Mouse (Mus musculus) hindbrain, embryonic 16.5 days (tissue): ENCODE data around the gene Usp20. TPM values are rescaled to one million over a fixed set of nuclear protein-coding genes. Genes with fewer than 3 reads are reported as not detected.
"Not testable (repeated sequence)": the region's sequence is repeated elsewhere in the genome, so short reads cannot be mapped to it uniquely, and the experiment has no call there.

ENCODE experiments used
- ATAC-seq: fragments of 200-750 bp; cut with Nextera tagmentation; 2 replicates; pipeline ENCODE4 v1.8.0; 2017; ENCODE audit warnings: moderate TSS enrichment, moderate library complexity
- H3K27ac ChIP-seq: fragments of 300-500 bp; sonication (generic); 2 replicates; pipeline ENCODE4 v1.5.1; 2014; ENCODE audit warnings: low read depth, mild to moderate bottlenecking, control low read depth, low read length, moderate library complexity
- H3K27me3 ChIP-seq: fragments of 300-500 bp; sonication (generic); replicated peaks from 2 replicates; pipeline ENCODE4 v1.6.1; 2014; ENCODE audit warnings: low read length; ENCODE audit not compliant: control insufficient read depth, insufficient read depth
- H3K36me3 ChIP-seq: fragments of 300-500 bp; sonication (generic); 2 replicates; pipeline ENCODE4 v1.6.1; 2014; ENCODE audit warnings: mild to moderate bottlenecking, low read length, moderate library complexity, mixed read lengths; ENCODE audit not compliant: control insufficient read depth, insufficient read depth
- H3K4me1 ChIP-seq: fragments of 300-500 bp; sonication (generic); 2 replicates; pipeline ENCODE4 v1.6.1; 2014; ENCODE audit warnings: low read depth, low read length; ENCODE audit not compliant: control insufficient read depth, insufficient read depth
- H3K4me2 ChIP-seq: fragments of 300-500 bp; sonication (generic); 2 replicates; pipeline ENCODE4 v1.6.1; 2014; ENCODE audit warnings: mild to moderate bottlenecking, low read length, control low read depth, moderate library complexity
- H3K4me3 ChIP-seq: fragments of 300-500 bp; sonication (generic); 2 replicates; pipeline ENCODE4 v1.5.1; 2014; ENCODE audit warnings: mild to moderate bottlenecking, low read length, control low read depth, moderate library complexity
- H3K9ac ChIP-seq: fragments of 300-500 bp; sonication (generic); 2 replicates; pipeline ENCODE4 v1.6.1; 2014; ENCODE audit warnings: low read depth, mild to moderate bottlenecking, control low read depth, low read length, moderate library complexity
- H3K9me3 ChIP-seq: fragments of 300-500 bp; sonication (generic); 2 replicates; pipeline ENCODE4 v1.6.1; 2014; ENCODE audit warnings: mild to moderate bottlenecking, low read length, moderate library complexity; ENCODE audit not compliant: control insufficient read depth
- WGBS: fragments of 180-500 bp; shearing (Covaris S2); extraction: QIAGEN DNeasy Blood & Tissue Kit; methylation state at CpG from one replicate; pipeline ENCODE4 v1.1.7; 2014; 5-methylcytosine and 5-hydroxymethylcytosine counted together
- polyA plus RNA-seq: library from polyadenylated mRNA; unstranded; fragments of >200 nt; fragmentation: Nextera tagmentation; extraction: Ambion mirVana; gene quantifications from 2 replicates; pipeline ENCODE4 v1.2.1, GENCODE M21; 2015

Gene Usp20
- polyA plus RNA-seq, result 42.9 and 53.2 TPM in 2 replicates

GRCm38 (mm10) chr2:30981790-30982513 is at the start of gene Usp20, which contains the start of gene BC005624:
Gene Usp20, plus strand, starts transcription at chr2:30982279.
Gene BC005624, minus strand, starts transcription at chr2:30982201.
- under 1% methylated on average over 66 of the region's 66 CpGs for WGBS
- Histone ChIP-seq H3K4me3 (peak within 1 kb of the TSS; percentile 76), H3K9me3 (no peaks in the 10 kb centered on the region), H3K27me3 (no peaks in the 10 kb centered on the region), H3K9ac (peak within 1 kb of the TSS; percentile 76), H3K36me3 (peaks cover 13% of the 10 kb centered on the region), H3K4me2 (peak within 1 kb of the TSS; percentile 68), H3K27ac (peak within 1 kb of the TSS; percentile 76), H3K4me1 (peaks cover 19% of the 10 kb centered on the region)
- ATAC-seq, result peak; percentile 99

DNA sequence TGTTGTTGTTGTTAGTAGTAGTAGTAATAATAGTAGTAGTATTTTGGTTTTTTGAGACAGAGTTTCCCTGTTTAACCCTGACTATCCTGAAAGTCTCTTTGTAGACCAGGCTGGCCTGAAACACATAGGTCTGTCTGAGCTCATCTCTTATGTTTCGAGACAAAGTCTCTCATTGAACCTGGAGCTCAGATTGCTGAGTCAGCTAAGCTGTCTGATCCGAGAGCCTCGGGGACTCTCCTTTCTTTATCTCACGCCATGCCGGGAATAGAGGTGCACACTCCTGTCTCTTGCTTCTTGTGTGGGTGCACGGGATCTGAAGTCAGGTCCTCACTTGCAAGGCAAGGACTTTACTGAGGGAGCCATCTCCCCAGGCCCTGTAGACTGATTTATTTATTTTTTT is 49.0 kb upstream of the Usp20 start:
- H3K36me3 ChIP-seq, result no peaks in the 10 kb centered on the region
- no peaks in the 10 kb centered on the region for H3K9me3 ChIP-seq
- H3K27ac ChIP-seq, result no peak overlapping the region
- ATAC-seq, result no peak
- peaks cover 4% of the 10 kb centered on the region for H3K4me1 ChIP-seq
- H3K9ac ChIP-seq, result no peak overlapping the region
- WGBS, result 66% methylated on average over 6 of the region's 6 CpGs
- H3K27me3 ChIP-seq, result no peaks in the 10 kb centered on the region
- no peak overlapping the region for H3K4me2 ChIP-seq
- H3K4me3 ChIP-seq, result no peak overlapping the region

DNA sequence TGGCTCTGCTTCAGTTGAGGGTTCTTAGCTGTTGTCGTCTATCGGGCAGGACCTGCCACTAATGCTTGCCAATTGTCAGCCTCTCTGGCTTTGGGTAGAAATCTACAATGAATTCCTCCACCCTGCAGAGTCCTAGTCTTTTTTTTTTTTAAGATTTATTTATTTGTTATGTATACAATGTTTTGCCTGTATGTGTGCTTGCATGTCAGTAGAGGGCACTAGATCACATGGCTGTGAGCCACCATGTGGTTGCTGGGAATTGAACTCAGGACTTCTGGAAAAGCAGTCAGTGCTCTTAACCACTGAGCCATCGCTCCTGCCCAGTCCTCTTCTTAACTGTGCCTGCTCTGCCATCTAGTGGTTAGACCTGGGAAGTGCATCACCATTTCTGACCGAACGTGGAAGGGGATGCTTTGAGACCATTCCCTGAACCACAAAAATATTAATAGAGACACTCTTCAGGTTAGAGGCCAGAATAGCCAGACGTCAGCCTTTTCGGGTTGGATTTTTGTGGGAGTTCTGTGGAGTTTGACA is 48.1 kb upstream of the Usp20 start:
- Histone ChIP-seq H3K9me3 (no peaks in the 10 kb centered on the region), H3K27me3 (no peaks in the 10 kb centered on the region), H3K9ac (no peak overlapping the region), H3K4me1 (peaks cover 4% of the 10 kb centered on the region), H3K4me2 (no peak overlapping the region), H3K27ac (no peak overlapping the region), H3K4me3 (no peak overlapping the region), H3K36me3 (no peaks in the 10 kb centered on the region)
- ATAC-seq, result no peak
- 24% methylated on average over 7 of the region's 7 CpGs for WGBS

GRCm38 (mm10) chr2:30936808-30937207 is 45.3 kb upstream of the Usp20 start:
- Histone ChIP-seq H3K9me3 (no peaks in the 10 kb centered on the region), H3K27me3 (no peaks in the 10 kb centered on the region), H3K27ac (no peak overlapping the region), H3K9ac (no peak overlapping the region), H3K36me3 (no peaks in the 10 kb centered on the region), H3K4me3 (no peak overlapping the region), H3K4me1 (no peaks in the 10 kb centered on the region), H3K4me2 (no peak overlapping the region)
- no peak for ATAC-seq
- WGBS, result 74% methylated on average over 3 of the region's 3 CpGs

GRCm38 (mm10) chr2:30937731-30938130 is 44.3 kb upstream of the Usp20 start:
- 80% methylated on average over 8 of the region's 8 CpGs for WGBS
- H3K4me1 ChIP-seq, result no peaks in the 10 kb centered on the region
- ATAC-seq, result no peak

GRCm38 (mm10) chr2:30938574-30938991 is 43.5 kb upstream of the Usp20 start:
- no peak for ATAC-seq
- Histone ChIP-seq H3K27ac (no peak overlapping the region), H3K4me3 (no peak overlapping the region), H3K36me3 (no peaks in the 10 kb centered on the region), H3K9ac (no peak overlapping the region), H3K27me3 (no peaks in the 10 kb centered on the region), H3K9me3 (no peaks in the 10 kb centered on the region), H3K4me2 (no peak overlapping the region), H3K4me1 (no peaks in the 10 kb centered on the region)
- 53% methylated on average over 4 of the region's 4 CpGs for WGBS

More at GRCm38 (mm10) chr2:30937731-30938130, 44.3 kb upstream of the Usp20 start:
- Histone ChIP-seq H3K9me3 (no peaks in the 10 kb centered on the region), H3K36me3 (no peaks in the 10 kb centered on the region), H3K4me3 (no peak overlapping the region), H3K4me2 (no peak overlapping the region), H3K27me3 (no peaks in the 10 kb centered on the region), H3K9ac (no peak overlapping the region), H3K27ac (no peak overlapping the region)

- Histone ChIP-seq H3K36me3 (no peaks in the 10 kb centered on the region), H3K4me3 (no peak overlapping the region), H3K4me1 (no peaks in the 10 kb centered on the region), H3K27me3 (no peaks in the 10 kb centered on the region), H3K9ac (no peak overlapping the region), H3K4me2 (no peak overlapping the region), H3K9me3 (no peaks in the 10 kb centered on the region), H3K27ac (no peak overlapping the region)
- 87% methylated on average over 5 of the region's 5 CpGs for WGBS
- no peak for ATAC-seq
These were observed 40.5 kb upstream of the Usp20 start for GRCm38 (mm10) chr2:30941586-30941985.

DNA sequence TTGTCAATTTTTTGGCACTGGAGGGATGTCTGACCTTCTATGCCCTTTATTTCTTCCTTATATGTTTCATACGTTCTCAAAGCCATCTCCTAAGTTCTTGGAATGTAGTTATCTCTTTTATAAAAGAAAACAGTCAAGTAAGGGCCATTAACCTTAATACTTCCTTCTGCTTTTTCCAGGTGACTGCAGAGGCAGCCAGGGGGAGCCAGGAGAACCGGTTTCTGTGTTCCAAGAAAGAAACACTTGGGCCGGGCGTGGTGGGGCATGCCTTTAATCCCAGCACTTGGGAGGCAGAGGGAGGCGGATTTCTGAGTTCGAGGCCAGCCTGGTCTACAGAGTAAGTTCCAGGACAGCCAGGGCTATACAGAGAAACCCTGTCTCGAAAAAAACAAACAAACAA is 40.0 kb upstream of the Usp20 start:
- not testable (repeated sequence) for H3K9me3 ChIP-seq, H3K4me2 ChIP-seq, H3K36me3 ChIP-seq, H3K27ac ChIP-seq, H3K4me1 ChIP-seq, H3K4me3 ChIP-seq, ATAC-seq, H3K27me3 ChIP-seq, H3K9ac ChIP-seq
- 60% methylated on average over 7 of the region's 7 CpGs for WGBS

DNA sequence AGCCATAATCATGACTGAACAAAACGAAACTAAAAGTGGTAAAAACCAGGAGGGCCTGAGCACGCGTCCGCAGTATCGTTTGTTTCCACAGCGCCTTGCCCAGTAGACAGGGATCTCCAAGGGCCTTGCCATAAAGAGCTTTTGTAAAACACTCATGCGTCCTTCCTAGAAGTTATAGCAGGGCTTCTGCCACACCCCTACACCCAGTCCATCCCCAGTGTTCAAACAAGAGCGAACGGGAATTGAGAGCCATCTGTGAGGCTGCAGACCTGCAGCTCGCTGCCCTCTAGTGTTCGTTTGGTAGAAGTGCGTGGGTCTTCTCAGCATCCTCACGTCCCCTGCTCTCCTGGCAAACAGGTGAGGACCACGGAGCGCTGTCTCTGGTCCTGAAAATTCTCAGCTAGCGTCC is 39.5 kb upstream of the Usp20 start:
- peak overlapping the region; percentile 51 for H3K4me2 ChIP-seq
- peak overlapping the region; percentile 35 for H3K4me3 ChIP-seq
- H3K27me3 ChIP-seq, result no peaks in the 10 kb centered on the region
- WGBS, result 27% methylated on average over 16 of the region's 16 CpGs
- H3K9ac ChIP-seq, result peak overlapping the region; percentile 23; the same call in 1 of the 2 replicates
- peak; percentile 34; the same call in 1 of the 2 replicates for ATAC-seq
- H3K9me3 ChIP-seq, result no peaks in the 10 kb centered on the region
- H3K36me3 ChIP-seq, result no peaks in the 10 kb centered on the region
- H3K4me1 ChIP-seq, result no peaks in the 10 kb centered on the region
- H3K27ac ChIP-seq, result no peak overlapping the region
